Mouse (Mus musculus) myocyte (in vitro differentiated cells): ENCODE results near the gene Entpd1.

ENCODE experiments used
- CEBPB ChIP-seq: IDR thresholded peaks from 2 replicates; pipeline ENCODE4 v1.6.1; 2011; ENCODE audit warnings: mild to moderate bottlenecking, moderate library complexity; ENCODE audit not compliant: poor library complexity, insufficient read depth, severe bottlenecking
- E2F4 ChIP-seq: IDR thresholded peaks from one replicate; pipeline ENCODE4 v1.6.1; 2011; ENCODE audit warnings: mild to moderate bottlenecking, control low read depth, moderate library complexity; ENCODE audit not compliant: insufficient read depth
- MAX ChIP-seq: IDR thresholded peaks from one replicate; pipeline ENCODE4 v1.6.1; 2011; ENCODE audit warnings: low read depth, mild to moderate bottlenecking, control low read depth
- MYOD1 ChIP-seq, 3 experiments: IDR thresholded peaks; one replicate each; pipeline ENCODE4 v1.6.1; 2011; ENCODE audit warnings: control low read depth in 2 of 3, low read depth in 2 of 3, mild to moderate bottlenecking in 2 of 3, moderate library complexity in 1 of 3; ENCODE audit not compliant: insufficient read length in 2 of 3, control insufficient read depth in 1 of 3
- MYOG ChIP-seq, 3 experiments: IDR thresholded peaks; one replicate each; pipeline ENCODE4 v1.6.1; 2011; ENCODE audit warnings: control low read depth in 2 of 3, low read depth in 2 of 3, mild to moderate bottlenecking in 2 of 3; ENCODE audit not compliant: insufficient read length in 2 of 3, control insufficient read depth in 1 of 3, insufficient read depth in 1 of 3
- POLR2A ChIP-seq: IDR thresholded peaks from one replicate; pipeline ENCODE4 v1.6.1; 2011; ENCODE audit warnings: low read depth, mild to moderate bottlenecking, control low read depth, moderate library complexity; ENCODE audit not compliant: insufficient read length
- POLR2AphosphoS2 ChIP-seq: IDR thresholded peaks from one replicate; pipeline ENCODE4 v1.6.1; 2011; ENCODE audit warnings: low read depth, control low read depth; ENCODE audit not compliant: insufficient read length
- SRF ChIP-seq: IDR thresholded peaks from one replicate; pipeline ENCODE4 v1.6.1; 2011; ENCODE audit warnings: low read depth; ENCODE audit not compliant: control insufficient read depth, insufficient read length
- TCF12 ChIP-seq: IDR thresholded peaks from one replicate; pipeline ENCODE4 v1.6.1; 2011; ENCODE audit warnings: mild to moderate bottlenecking, control low read depth; ENCODE audit not compliant: poor library complexity, insufficient read depth, severe bottlenecking
- USF1 ChIP-seq: IDR thresholded peaks from one replicate; pipeline ENCODE4 v1.6.1; 2011; ENCODE audit warnings: low read depth, mild to moderate bottlenecking, control low read depth, moderate library complexity

GRCm38 (mm10) chr19:40570726-40571125, 41.4 kb upstream of the Entpd1 start:
- no peak for TF ChIP-seq MYOG (IDR thresholded peaks at IDR 0.05; ENCODE audit: control insufficient read depth in 1 of 3, insufficient read depth in 1 of 3, insufficient read length in 2 of 3, low read depth in 2 of 3)
- no peak for TF ChIP-seq POLR2A
- no peak for TF ChIP-seq E2F4
- TF ChIP-seq TCF12 = no peak
- no peak for TF ChIP-seq CEBPB
- no peak for TF ChIP-seq USF1
- no peak for TF ChIP-seq POLR2AphosphoS2
- TF ChIP-seq MAX = no peak
- TF ChIP-seq SRF = no peak
- no peak for TF ChIP-seq MYOD1 (IDR thresholded peaks at IDR 0.05; ENCODE audit: control insufficient read depth in 1 of 3, insufficient read length in 2 of 3, low read depth in 2 of 3)
